1 mouse cellular context compared by ENCODE assay signal in the genomic region with DNA sequence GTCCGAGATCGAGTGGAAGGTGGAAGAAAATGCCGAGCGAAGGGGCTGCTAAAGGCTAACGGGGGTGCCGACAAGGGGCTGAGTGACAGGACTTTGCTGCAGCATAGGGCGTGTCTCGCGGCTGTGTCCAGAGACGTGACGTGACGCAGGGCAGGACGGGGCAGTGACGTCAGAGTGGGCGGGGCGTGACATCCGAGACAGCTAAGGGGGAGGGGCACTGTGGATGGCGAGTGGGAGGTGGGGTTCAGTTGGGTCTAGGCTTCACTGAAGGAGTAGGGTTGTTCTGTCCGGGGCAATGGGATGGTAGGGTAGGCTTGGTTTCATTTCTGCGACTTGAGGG.
TF ChIP-seq lines count a peak whose summit lies in the region.

No protein-coding gene starts in this region.

TF ChIP-seq in myocyte, 11 proteins besides CTCF, POLR2A, EP300 and RAD21:
- TF ChIP-seq SRF (IDR thresholded peaks at IDR 0.05; ENCODE audit: control insufficient read depth, insufficient read length, low read depth), result peak; percentile 61
- TF ChIP-seq MYOG (IDR thresholded peaks at IDR 0.05; ENCODE audit: control insufficient read depth in 1 of 3, insufficient read depth in 1 of 3, insufficient read length in 2 of 3, low read depth in 2 of 3), result no peak
- TF ChIP-seq MYOD1 (IDR thresholded peaks at IDR 0.05; ENCODE audit: control insufficient read depth in 1 of 3, insufficient read length in 2 of 3, low read depth in 2 of 3), result peak in 1 of 3 experiments; percentile 14
- no peak for TF ChIP-seq CEBPB (IDR thresholded peaks at IDR 0.05; ENCODE audit: insufficient read depth, poor library complexity, severe bottlenecking)
- TF ChIP-seq TCF3 (IDR thresholded peaks at IDR 0.05; ENCODE audit: insufficient read length, low read depth), result no peak
- TF ChIP-seq REST (IDR thresholded peaks at IDR 0.05; ENCODE audit: insufficient read depth, insufficient read length), result no peak
- TF ChIP-seq USF1 (IDR thresholded peaks at IDR 0.05; ENCODE audit: low read depth), result no peak
- no peak for TF ChIP-seq TCF12 (IDR thresholded peaks at IDR 0.05; ENCODE audit: insufficient read depth, poor library complexity, severe bottlenecking)
- TF ChIP-seq MAX (IDR thresholded peaks at IDR 0.05; ENCODE audit: low read depth), result no peak
- peak; percentile 92 for TF ChIP-seq POLR2AphosphoS2 (IDR thresholded peaks at IDR 0.05; ENCODE audit: insufficient read length, low read depth)
- no peak for TF ChIP-seq E2F4 (IDR thresholded peaks at IDR 0.05; ENCODE audit: insufficient read depth)
